Mouse (Mus musculus): ENCODE results near the gene Bbs10. TPM values are rescaled to one million over a fixed set of nuclear protein-coding genes. Genes with fewer than 3 reads are reported as not detected.

Bbs10 gene
- polyA plus RNA-seq (2014; fragmentation: Nextera tagmentation; extraction: Ambion mirVana) = 5.8 and 6.6 TPM in 2 replicates

DNA sequence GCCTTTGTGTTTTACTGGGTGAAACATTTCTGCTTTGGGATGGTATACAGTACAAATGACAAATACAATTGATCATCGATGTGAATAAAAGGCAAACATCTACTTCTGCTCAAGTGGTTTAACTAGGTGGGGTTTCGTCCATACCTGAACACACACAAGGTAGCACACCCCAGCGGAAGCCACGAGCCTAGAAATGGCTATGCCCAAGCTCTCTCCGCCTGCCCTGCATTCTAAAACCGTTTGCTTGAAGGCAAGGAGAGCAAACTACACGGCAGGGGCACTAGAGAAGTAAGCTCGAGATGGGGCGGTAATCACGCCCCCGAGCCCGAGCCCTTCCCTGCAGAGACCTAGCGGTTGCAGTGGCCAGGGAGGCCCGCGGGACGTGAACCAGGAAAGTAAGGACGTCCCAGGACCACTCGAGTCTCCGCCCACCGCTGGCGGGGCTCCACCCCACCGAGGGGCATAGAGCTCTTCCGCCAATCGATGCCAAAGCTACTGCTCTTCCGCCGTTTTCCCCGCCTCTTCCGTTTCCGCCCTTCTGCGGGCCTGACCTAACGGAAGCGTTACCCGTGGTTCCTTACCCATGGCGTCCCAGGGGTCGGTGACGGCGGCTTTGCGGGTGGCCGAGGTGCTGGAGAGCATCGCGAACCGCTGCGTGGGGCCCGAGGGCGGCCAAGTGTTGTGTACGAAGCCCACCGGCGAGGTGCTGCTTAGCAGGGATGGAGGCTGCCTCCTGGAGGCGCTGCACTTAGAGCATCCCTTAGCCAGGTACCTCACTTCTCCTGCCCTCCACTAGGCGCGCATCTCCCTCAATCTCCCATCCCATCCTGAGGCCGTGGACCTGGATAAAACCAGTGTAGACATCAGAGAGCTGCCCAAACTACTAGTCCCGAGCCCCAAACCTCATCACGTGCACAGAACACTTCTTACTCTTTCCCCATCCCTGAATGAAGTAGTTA lies at the start of gene Bbs10:
Gene Bbs10 (plus strand): TSS at position 540 of the 959 bp plus-strand sequence.
- peak within 1 kb of the TSS; percentile 65 for H3K4me3 ChIP-seq (replicated peaks; ENCODE audit: low read depth, low read length)
- no peaks in the 10 kb centered on the region for H3K9me3 ChIP-seq (ENCODE audit: control insufficient read depth, low read length)
- peak; percentile 99 for ATAC-seq (ENCODE audit: low FRiP score, low TSS enrichment)
- peak within 1 kb of the TSS; percentile 69 for H3K9ac ChIP-seq (replicated peaks; ENCODE audit: low read length)
- H3K4me1 ChIP-seq (ENCODE audit: control insufficient read depth, insufficient read depth, low read length) = peaks cover 6% of the 10 kb centered on the region; the same call in 1 of the 2 replicates
- 1% methylated on average over 54 of the region's 54 CpGs for WGBS
- no peaks in the 10 kb centered on the region for H3K27me3 ChIP-seq (ENCODE audit: control insufficient read depth, insufficient read depth, low read length)
- peak within 1 kb of the TSS; percentile 94 for H3K27ac ChIP-seq (replicated peaks; ENCODE audit: low read depth, low read length)
- H3K4me2 ChIP-seq (ENCODE audit: low read length) = peak within 1 kb of the TSS; percentile 62
- DNase-seq = peak; percentile 98
- peaks cover 6% of the 10 kb centered on the region; the same call in 1 of the 2 replicates for H3K36me3 ChIP-seq (ENCODE audit: control insufficient read depth, insufficient read depth, low read length)

- no peak overlapping the region for H3K9ac ChIP-seq (replicated peaks; ENCODE audit: low read length)
- WGBS = 76% methylated on average over 4 of the region's 4 CpGs
- no peaks in the 10 kb centered on the region for H3K27me3 ChIP-seq (ENCODE audit: control insufficient read depth, insufficient read depth, low read length)
- ATAC-seq (ENCODE audit: low FRiP score, low TSS enrichment) = no peak
- H3K27ac ChIP-seq (replicated peaks; ENCODE audit: low read depth, low read length) = no peak overlapping the region
- H3K36me3 ChIP-seq (ENCODE audit: control insufficient read depth, insufficient read depth, low read length) = no peaks in the 10 kb centered on the region
- peaks cover 3% of the 10 kb centered on the region; the same call in 1 of the 2 replicates for H3K4me1 ChIP-seq (ENCODE audit: control insufficient read depth, insufficient read depth, low read length)
- 0 out of 2 replicates have a peak overlapping the region, but pooled peaks have one; percentile 5 for H3K4me3 ChIP-seq (replicated peaks; ENCODE audit: low read depth, low read length)
- DNase-seq = no peak
- H3K9me3 ChIP-seq (ENCODE audit: control insufficient read depth, low read length) = no peaks in the 10 kb centered on the region
- H3K4me2 ChIP-seq (ENCODE audit: low read length) = peak overlapping the region; percentile 35; the same call in 1 of the 2 replicates
Measured at GRCm38 (mm10) chr10:111250192-111250591, 48.3 kb upstream of the Bbs10 start.

DNA sequence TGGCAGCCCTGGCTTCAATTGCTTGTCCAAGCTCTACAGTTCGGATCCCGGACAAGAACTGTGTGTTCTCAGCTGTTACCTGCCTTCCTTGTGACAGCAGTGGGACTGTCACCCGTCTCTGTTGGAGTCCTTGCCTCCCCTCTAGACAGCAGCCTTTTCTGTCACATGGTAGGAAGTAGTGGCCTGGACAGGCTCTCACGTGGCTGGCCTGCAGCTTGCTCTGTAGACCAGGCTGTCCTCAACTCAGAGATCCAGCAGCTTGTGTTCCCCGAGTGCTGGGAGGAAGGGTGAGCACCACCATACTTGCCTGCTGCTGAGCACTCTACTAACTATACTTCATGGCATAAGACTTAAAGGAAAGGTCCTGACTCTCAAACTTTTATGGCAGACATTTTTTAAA lies 46.8 kb upstream of the Bbs10 start:
- 78% methylated on average over 5 of the region's 5 CpGs for WGBS
- H3K9me3 ChIP-seq (ENCODE audit: control insufficient read depth, low read length) = no peaks in the 10 kb centered on the region
- no peak for DNase-seq
- H3K36me3 ChIP-seq (ENCODE audit: control insufficient read depth, insufficient read depth, low read length) = no peaks in the 10 kb centered on the region
- no peak overlapping the region for H3K4me2 ChIP-seq (ENCODE audit: low read length)
- H3K9ac ChIP-seq (replicated peaks; ENCODE audit: low read length) = no peak overlapping the region
- ATAC-seq (ENCODE audit: low FRiP score, low TSS enrichment) = no peak
- no peak overlapping the region for H3K4me3 ChIP-seq (replicated peaks; ENCODE audit: low read depth, low read length)
- H3K4me1 ChIP-seq (ENCODE audit: control insufficient read depth, insufficient read depth, low read length) = peaks cover 3% of the 10 kb centered on the region; the same call in 1 of the 2 replicates
- H3K27me3 ChIP-seq (ENCODE audit: control insufficient read depth, insufficient read depth, low read length) = no peaks in the 10 kb centered on the region
- no peak overlapping the region for H3K27ac ChIP-seq (replicated peaks; ENCODE audit: low read depth, low read length)

GRCm38 (mm10) chr10:111255228-111255627 lies 43.3 kb upstream of the Bbs10 start:
- no peak for ATAC-seq (ENCODE audit: low FRiP score, low TSS enrichment)
- Histone ChIP-seq H3K9ac (replicated peaks; ENCODE audit: low read length) (no peak overlapping the region), H3K27me3 (ENCODE audit: control insufficient read depth, insufficient read depth, low read length) (no peaks in the 10 kb centered on the region), H3K4me1 (ENCODE audit: control insufficient read depth, insufficient read depth, low read length) (no peaks in the 10 kb centered on the region), H3K4me3 (replicated peaks; ENCODE audit: low read depth, low read length) (no peak overlapping the region), H3K9me3 (ENCODE audit: control insufficient read depth, low read length) (no peaks in the 10 kb centered on the region), H3K36me3 (ENCODE audit: control insufficient read depth, insufficient read depth, low read length) (no peaks in the 10 kb centered on the region), H3K27ac (replicated peaks; ENCODE audit: low read depth, low read length) (no peak overlapping the region), H3K4me2 (ENCODE audit: low read length) (no peak overlapping the region)
- 93% methylated on average over 6 of the region's 6 CpGs for WGBS
- DNase-seq = no peak

DNA sequence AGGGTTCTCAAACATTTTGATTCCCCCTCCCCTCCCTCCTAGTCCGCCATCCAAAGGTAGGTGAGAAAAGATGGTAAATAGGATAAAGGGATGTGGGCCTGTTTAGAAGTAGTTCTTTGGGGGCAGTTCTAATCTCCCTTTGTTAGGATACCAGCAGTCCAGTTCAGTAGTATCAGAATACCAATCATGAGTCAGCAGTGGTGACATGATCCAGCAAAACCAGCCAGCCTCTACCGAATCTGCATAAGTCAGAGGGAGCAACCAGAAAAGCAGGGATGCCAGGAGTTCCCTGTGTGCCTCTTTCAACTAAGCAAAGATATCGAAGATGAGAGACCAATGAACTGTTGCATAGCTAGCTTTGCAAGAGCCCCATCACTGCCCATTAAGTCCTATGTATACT lies 42.3 kb upstream of the Bbs10 start:
- Histone ChIP-seq H3K36me3 (ENCODE audit: control insufficient read depth, insufficient read depth, low read length) (no peaks in the 10 kb centered on the region), H3K27me3 (ENCODE audit: control insufficient read depth, insufficient read depth, low read length) (no peaks in the 10 kb centered on the region), H3K9me3 (ENCODE audit: control insufficient read depth, low read length) (no peaks in the 10 kb centered on the region), H3K4me3 (replicated peaks; ENCODE audit: low read depth, low read length) (no peak overlapping the region), H3K4me2 (ENCODE audit: low read length) (no peak overlapping the region), H3K27ac (replicated peaks; ENCODE audit: low read depth, low read length) (no peak overlapping the region), H3K4me1 (ENCODE audit: control insufficient read depth, insufficient read depth, low read length) (no peaks in the 10 kb centered on the region), H3K9ac (replicated peaks; ENCODE audit: low read length) (no peak overlapping the region)
- 90% methylated on average over 3 of the region's 3 CpGs for WGBS
- DNase-seq (no peak), ATAC-seq (ENCODE audit: low FRiP score, low TSS enrichment) (no peak)

- no peaks in the 10 kb centered on the region for H3K4me1 ChIP-seq (ENCODE audit: control insufficient read depth, insufficient read depth, low read length)
- no peak for ATAC-seq (ENCODE audit: low FRiP score, low TSS enrichment)
- no peak overlapping the region for H3K4me3 ChIP-seq (replicated peaks; ENCODE audit: low read depth, low read length)
- no peaks in the 10 kb centered on the region for H3K36me3 ChIP-seq (ENCODE audit: control insufficient read depth, insufficient read depth, low read length)
- H3K9ac ChIP-seq (replicated peaks; ENCODE audit: low read length) = no peak overlapping the region
- H3K27me3 ChIP-seq (ENCODE audit: control insufficient read depth, insufficient read depth, low read length) = no peaks in the 10 kb centered on the region
- no peak overlapping the region for H3K27ac ChIP-seq (replicated peaks; ENCODE audit: low read depth, low read length)
- H3K9me3 ChIP-seq (ENCODE audit: control insufficient read depth, low read length) = no peaks in the 10 kb centered on the region
- WGBS = 94% methylated on average over 3 of the region's 3 CpGs
- no peak overlapping the region for H3K4me2 ChIP-seq (ENCODE audit: low read length)
- DNase-seq = no peak
Measured at GRCm38 (mm10) chr10:111257358-111257757, 41.1 kb upstream of the Bbs10 start.

- no peak for ATAC-seq (ENCODE audit: low FRiP score, low TSS enrichment)
- H3K4me3 ChIP-seq (replicated peaks; ENCODE audit: low read depth, low read length) = no peak overlapping the region
- H3K4me2 ChIP-seq (ENCODE audit: low read length) = no peak overlapping the region
- no peaks in the 10 kb centered on the region for H3K9me3 ChIP-seq (ENCODE audit: control insufficient read depth, low read length)
- no peaks in the 10 kb centered on the region for H3K4me1 ChIP-seq (ENCODE audit: control insufficient read depth, insufficient read depth, low read length)
- no peak overlapping the region for H3K27ac ChIP-seq (replicated peaks; ENCODE audit: low read depth, low read length)
- DNase-seq = no peak
- no peaks in the 10 kb centered on the region for H3K27me3 ChIP-seq (ENCODE audit: control insufficient read depth, insufficient read depth, low read length)
- 92% methylated on average over 3 of the region's 3 CpGs for WGBS
- no peak overlapping the region for H3K9ac ChIP-seq (replicated peaks; ENCODE audit: low read length)
- no peaks in the 10 kb centered on the region for H3K36me3 ChIP-seq (ENCODE audit: control insufficient read depth, insufficient read depth, low read length)
Measured at GRCm38 (mm10) chr10:111258256-111258655, 40.2 kb upstream of the Bbs10 start.

GRCm38 (mm10) chr10:111271687-111272086 lies 26.8 kb upstream of the Bbs10 start:
- H3K4me3 ChIP-seq (replicated peaks; ENCODE audit: low read depth, low read length) = no peak overlapping the region
- no peak for DNase-seq
- H3K36me3 ChIP-seq (ENCODE audit: control insufficient read depth, insufficient read depth, low read length) = peaks cover 60% of the 10 kb centered on the region
- H3K9ac ChIP-seq (replicated peaks; ENCODE audit: low read length) = no peak overlapping the region
- no peaks in the 10 kb centered on the region for H3K9me3 ChIP-seq (ENCODE audit: control insufficient read depth, low read length)
- WGBS = 89% methylated on average over 15 of the region's 15 CpGs
- no peak overlapping the region for H3K27ac ChIP-seq (replicated peaks; ENCODE audit: low read depth, low read length)
- no peak for ATAC-seq (ENCODE audit: low FRiP score, low TSS enrichment)
- H3K4me1 ChIP-seq (ENCODE audit: control insufficient read depth, insufficient read depth, low read length) = no peaks in the 10 kb centered on the region
- no peak overlapping the region for H3K4me2 ChIP-seq (ENCODE audit: low read length)
- no peaks in the 10 kb centered on the region for H3K27me3 ChIP-seq (ENCODE audit: control insufficient read depth, insufficient read depth, low read length)

DNA sequence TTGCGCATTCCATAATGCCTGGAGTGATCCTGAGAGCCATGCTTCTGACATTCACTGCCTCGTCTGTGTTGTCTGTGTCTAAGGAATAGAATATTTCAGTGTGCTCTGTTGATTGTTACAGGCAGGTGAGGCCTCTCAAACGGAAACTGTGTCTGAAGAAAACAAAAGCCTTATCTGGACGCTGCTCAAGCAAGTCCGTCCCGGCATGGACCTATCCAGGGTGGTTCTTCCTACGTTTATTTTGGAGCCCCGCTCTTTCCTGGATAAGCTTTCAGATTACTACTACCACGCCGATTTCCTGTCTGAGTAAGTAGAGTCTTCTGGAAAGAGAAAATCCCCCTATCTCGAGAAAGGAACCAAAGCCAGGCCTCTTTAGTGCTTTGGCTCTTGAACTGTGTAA lies 25.6 kb upstream of the Bbs10 start:
- Histone ChIP-seq H3K4me1 (ENCODE audit: control insufficient read depth, insufficient read depth, low read length) (no peaks in the 10 kb centered on the region), H3K36me3 (ENCODE audit: control insufficient read depth, insufficient read depth, low read length) (peaks cover 58% of the 10 kb centered on the region), H3K27me3 (ENCODE audit: control insufficient read depth, insufficient read depth, low read length) (no peaks in the 10 kb centered on the region), H3K9ac (replicated peaks; ENCODE audit: low read length) (no peak overlapping the region), H3K27ac (replicated peaks; ENCODE audit: low read depth, low read length) (no peak overlapping the region), H3K4me3 (replicated peaks; ENCODE audit: low read depth, low read length) (no peak overlapping the region), H3K9me3 (ENCODE audit: control insufficient read depth, low read length) (no peaks in the 10 kb centered on the region), H3K4me2 (ENCODE audit: low read length) (no peak overlapping the region)
- DNase-seq (no peak), ATAC-seq (ENCODE audit: low FRiP score, low TSS enrichment) (no peak)
- 76% methylated on average over 11 of the region's 11 CpGs for WGBS
